Mouse (Mus musculus) hindbrain, embryonic 13.5 days (tissue): ENCODE measurements around the gene Ces4a. TPM values are rescaled to one million over a fixed set of nuclear protein-coding genes. Genes with fewer than 3 reads are reported as not detected.
"Not testable (repeated sequence)": the region's sequence is repeated elsewhere in the genome, so short reads cannot be mapped to it uniquely, and the experiment has no call there.

Source experiments
- ATAC-seq: fragments of 200-750 bp; cut with Nextera tagmentation; 2 replicates; pipeline ENCODE4 v1.8.0; 2017; ENCODE audit warnings: moderate TSS enrichment; ENCODE audit not compliant: low FRiP score
- H3K27ac ChIP-seq: fragments of 300-500 bp; sonication (generic); 2 replicates; pipeline ENCODE4 v1.5.1; 2015; ENCODE audit warnings: inconsistent platforms, mild to moderate bottlenecking, moderate library complexity
- H3K27me3 ChIP-seq: fragments of 300-500 bp; sonication (generic); 2 replicates; pipeline ENCODE4 v1.6.1; 2015; ENCODE audit warnings: mild to moderate bottlenecking, inconsistent platforms
- H3K36me3 ChIP-seq: fragments of 300-500 bp; sonication (generic); 2 replicates; pipeline ENCODE4 v1.6.1; 2015; ENCODE audit warnings: mild to moderate bottlenecking, inconsistent platforms
- H3K4me1 ChIP-seq: fragments of 300-500 bp; sonication (generic); replicated peaks from 2 replicates; pipeline ENCODE4 v1.6.1; 2015; ENCODE audit warnings: inconsistent platforms
- H3K4me2 ChIP-seq: fragments of 300-500 bp; sonication (generic); 2 replicates; pipeline ENCODE4 v1.6.1; 2015; ENCODE audit warnings: inconsistent platforms, mild to moderate bottlenecking, moderate library complexity
- H3K4me3 ChIP-seq: fragments of 300-500 bp; sonication (generic); 2 replicates; pipeline ENCODE4 v1.5.1; 2015; ENCODE audit warnings: mild to moderate bottlenecking, inconsistent platforms
- H3K9ac ChIP-seq: fragments of 300-500 bp; sonication (generic); 2 replicates; pipeline ENCODE4 v1.6.1; 2015; ENCODE audit warnings: mild to moderate bottlenecking, inconsistent platforms
- H3K9me3 ChIP-seq: fragments of 300-500 bp; sonication (generic); 2 replicates; pipeline ENCODE4 v1.6.1; 2016; ENCODE audit warnings: inconsistent platforms
- WGBS: fragments of 180-500 bp; shearing (Covaris S2); methylation state at CpG from one replicate; pipeline ENCODE4 v1.1.7; 2015; 5-methylcytosine and 5-hydroxymethylcytosine counted together
- polyA plus RNA-seq: library from polyadenylated mRNA; unstranded; fragments of >200 nt; fragmentation: Nextera tagmentation; extraction: Ambion mirVana; gene quantifications from 2 replicates; pipeline ENCODE4 v1.2.1, GENCODE M21; 2015

Ces4a gene
- polyA plus RNA-seq, 1 experiment from 2014 or later: not detected

DNA sequence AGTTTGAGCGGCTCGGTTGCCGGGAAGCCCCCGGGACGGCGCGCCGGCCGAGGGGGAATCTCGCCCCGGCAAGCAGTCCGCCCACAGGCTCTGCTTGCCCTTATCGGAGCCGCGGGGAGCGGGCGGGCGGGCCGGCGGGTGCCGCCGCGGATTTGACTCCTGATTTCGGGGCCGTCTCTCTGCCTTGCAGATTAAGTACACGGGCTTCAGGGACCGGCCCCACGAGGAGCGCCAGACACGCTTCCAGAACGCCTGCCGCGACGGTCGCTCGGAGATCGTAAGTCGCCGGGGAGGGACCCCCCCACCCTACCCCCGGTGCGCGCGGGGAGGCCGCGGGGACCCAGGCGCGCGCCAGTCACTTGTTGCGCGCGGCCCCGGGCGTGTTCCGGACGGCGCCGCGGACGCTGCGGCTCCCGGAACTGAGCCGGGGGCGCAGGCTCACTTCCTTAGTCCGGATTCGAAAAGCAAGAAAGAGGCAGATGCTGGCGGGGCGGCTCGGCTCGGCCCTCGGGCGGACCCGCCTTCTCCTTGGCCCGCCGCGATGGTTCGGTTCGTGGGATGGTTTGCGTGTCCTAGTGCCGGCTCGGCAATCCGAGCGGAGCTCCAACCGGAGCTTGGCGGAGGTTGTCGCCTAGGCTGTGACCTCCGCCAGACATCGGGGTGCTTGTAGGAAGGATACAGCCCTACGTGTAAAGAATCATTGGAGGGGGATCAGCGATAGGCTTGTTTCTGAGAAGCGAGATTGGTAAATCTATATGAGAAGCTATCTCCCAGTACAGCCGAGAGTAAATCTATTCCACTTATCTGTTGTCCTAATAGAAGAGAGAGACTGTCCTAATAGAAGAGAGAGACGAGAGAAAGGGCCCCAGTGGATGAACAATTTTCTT is 39.8 kb downstream of the Ces4a start:
- ATAC-seq: peak; percentile 63
- H3K9ac ChIP-seq: peak overlapping the region; percentile 88

GRCm38 (mm10) chr8:105172003-105172362 is 40.4 kb downstream of the Ces4a start:
- Histone ChIP-seq H3K4me1 (peaks cover 20% of the 10 kb centered on the region), H3K9me3 (no peaks in the 10 kb centered on the region), H3K27me3 (no peaks in the 10 kb centered on the region), H3K4me2 (peak overlapping the region; percentile 75), H3K27ac (peak overlapping the region; percentile 91; the same call in 1 of the 2 replicates), H3K9ac (peak overlapping the region; percentile 88), H3K36me3 (peaks cover 10% of the 10 kb centered on the region; the same call in 1 of the 2 replicates), H3K4me3 (peak overlapping the region; percentile 90)
- WGBS: 27% methylated on average over 6 of the region's 6 CpGs
- ATAC-seq: no peak

More for the DNA sequence above, 39.8 kb downstream of the Ces4a start:
- peaks cover 4% of the 10 kb centered on the region; the same call in 1 of the 2 replicates for H3K36me3 ChIP-seq
- peak overlapping the region; percentile 90 for H3K4me3 ChIP-seq
- WGBS: under 1% methylated on average over 88 of the region's 92 CpGs
- H3K27ac ChIP-seq: peak overlapping the region; percentile 91
- H3K9me3 ChIP-seq: no peaks in the 10 kb centered on the region
- H3K27me3 ChIP-seq: no peaks in the 10 kb centered on the region
- peaks cover 20% of the 10 kb centered on the region for H3K4me1 ChIP-seq
- H3K4me2 ChIP-seq: peak overlapping the region; percentile 75

- Histone ChIP-seq H3K36me3 (peaks cover 19% of the 10 kb centered on the region; the same call in 1 of the 2 replicates), H3K4me1 (peaks cover 17% of the 10 kb centered on the region)
- 97% methylated on average over 3 of the region's 3 CpGs for WGBS
- H3K9ac ChIP-seq, H3K4me3 ChIP-seq, ATAC-seq, H3K27ac ChIP-seq, H3K4me2 ChIP-seq, H3K27me3 ChIP-seq, H3K9me3 ChIP-seq: not testable (repeated sequence)
Observed at GRCm38 (mm10) chr8:105175287-105175686, 43.7 kb downstream of the Ces4a start.

- Histone ChIP-seq H3K4me3 (no peak overlapping the region), H3K36me3 (peaks cover 21% of the 10 kb centered on the region; the same call in 1 of the 2 replicates), H3K27ac (no peak overlapping the region), H3K9me3 (no peaks in the 10 kb centered on the region), H3K27me3 (no peaks in the 10 kb centered on the region), H3K4me2 (no peak overlapping the region), H3K4me1 (peaks cover 5% of the 10 kb centered on the region), H3K9ac (no peak overlapping the region)
- no peak for ATAC-seq
- WGBS: 84% methylated on average over 6 of the region's 6 CpGs
Observed at GRCm38 (mm10) chr8:105178211-105178800, 46.7 kb downstream of the Ces4a start.

DNA sequence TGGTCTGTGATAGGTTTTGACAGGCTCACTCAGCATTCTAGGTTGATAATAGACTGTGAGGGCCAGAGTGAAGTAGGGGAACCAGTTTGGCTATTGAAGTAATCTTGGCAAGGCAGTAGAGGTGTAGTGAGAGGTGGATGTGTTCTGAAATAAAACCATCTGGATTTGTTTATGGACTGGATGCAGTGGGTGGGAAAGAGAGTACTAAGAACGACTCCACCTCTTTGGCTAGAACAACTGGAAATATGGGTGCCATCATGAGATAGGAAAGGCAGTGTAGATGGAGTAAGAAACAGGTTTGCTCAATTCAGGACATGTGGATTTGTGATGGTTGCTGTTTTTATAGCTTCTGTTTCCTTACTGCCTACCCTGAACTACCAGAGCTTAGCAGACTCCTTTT is 50.6 kb downstream of the Ces4a start:
- Histone ChIP-seq H3K4me3 (no peak overlapping the region), H3K27ac (no peak overlapping the region), H3K9ac (no peak overlapping the region), H3K27me3 (no peaks in the 10 kb centered on the region), H3K4me2 (no peak overlapping the region), H3K4me1 (no peaks in the 10 kb centered on the region), H3K9me3 (no peaks in the 10 kb centered on the region), H3K36me3 (peaks cover 9% of the 10 kb centered on the region; the same call in 1 of the 2 replicates)
- ATAC-seq: no peak
- WGBS: 82% methylated on average over 1 of the region's 1 CpGs

GRCm38 (mm10) chr8:105186467-105187005 is 54.9 kb downstream of the Ces4a start:
- no peak overlapping the region for H3K4me3 ChIP-seq
- no peaks in the 10 kb centered on the region for H3K4me1 ChIP-seq
- 0 out of 2 replicates have a peak, but pooled peaks cover 2% of the 10 kb centered on the region for H3K36me3 ChIP-seq
- 54% methylated on average over 1 of the region's 1 CpGs for WGBS
- H3K9me3 ChIP-seq: no peaks in the 10 kb centered on the region
- no peak overlapping the region for H3K4me2 ChIP-seq
- no peaks in the 10 kb centered on the region for H3K27me3 ChIP-seq
- no peak for ATAC-seq
- H3K9ac ChIP-seq: no peak overlapping the region
- no peak overlapping the region for H3K27ac ChIP-seq

GRCm38 (mm10) chr8:105192182-105192581 is 60.6 kb downstream of the Ces4a start:
- WGBS: 94% methylated on average over 5 of the region's 5 CpGs
- H3K27me3 ChIP-seq: no peaks in the 10 kb centered on the region
- peaks cover 32% of the 10 kb centered on the region for H3K36me3 ChIP-seq
- no peak overlapping the region for H3K9ac ChIP-seq
- H3K4me3 ChIP-seq: no peak overlapping the region
- no peaks in the 10 kb centered on the region for H3K9me3 ChIP-seq
- no peak overlapping the region for H3K27ac ChIP-seq
- no peaks in the 10 kb centered on the region for H3K4me1 ChIP-seq
- ATAC-seq: no peak
- H3K4me2 ChIP-seq: no peak overlapping the region

Other genes with a start within 250 kb of the Ces4a start
- gene Ces2e, start 205.5 kb upstream of the Ces4a start, polyA plus RNA-seq: not detected in 2 replicates
- gene Ces2f, start 184.4 kb upstream of the Ces4a start, polyA plus RNA-seq: not detected in 2 replicates
- not detected in 2 replicates for gene Ces2g, start 170.1 kb upstream of the Ces4a start, polyA plus RNA-seq
- gene Ces2h, start 130.9 kb upstream of the Ces4a start, polyA plus RNA-seq: not detected in 2 replicates
- gene Ces3a, start 83.2 kb upstream of the Ces4a start, polyA plus RNA-seq: not detected in 2 replicates
- not detected in 2 replicates for gene Ces3b, start 48.0 kb upstream of the Ces4a start, polyA plus RNA-seq
- gene Cbfb, start 38.9 kb downstream of the Ces4a start, polyA plus RNA-seq: 33.0 and 35.6 TPM in 2 replicates
- 27.4 and 29.5 TPM in 2 replicates for gene D230025D16Rik, start 93.3 kb downstream of the Ces4a start, polyA plus RNA-seq
- 6.2 and 6.7 TPM in 2 replicates for gene B3gnt9, start 123.4 kb downstream of the Ces4a start, polyA plus RNA-seq
- 19.9 and 21.1 TPM in 2 replicates for gene Tradd, start 132.8 kb downstream of the Ces4a start, polyA plus RNA-seq
- gene Fbxl8, start 132.8 kb downstream of the Ces4a start, polyA plus RNA-seq: 1.1 and 1.2 TPM in 2 replicates
- gene Hsf4, start 138.0 kb downstream of the Ces4a start, polyA plus RNA-seq: 0.27 and 0.44 TPM in 2 replicates
- 3.9 and 4.5 TPM in 2 replicates for gene Nol3, start 144.3 kb downstream of the Ces4a start, polyA plus RNA-seq
- gene 4931428F04Rik, start 158.1 kb downstream of the Ces4a start, polyA plus RNA-seq: 114 and 119 TPM in 2 replicates
- 14.3 and 14.6 TPM in 2 replicates for gene Exoc3l, start 164.3 kb downstream of the Ces4a start, polyA plus RNA-seq
- 45.6 and 47.0 TPM in 2 replicates for gene E2f4, start 165.9 kb downstream of the Ces4a start, polyA plus RNA-seq
- 1.5 and 1.6 TPM in 2 replicates for gene Elmo3, start 173.8 kb downstream of the Ces4a start, polyA plus RNA-seq
- gene Lrrc29, start 194.5 kb downstream of the Ces4a start, polyA plus RNA-seq: 0.82 and 1.4 TPM in 2 replicates
- gene Tmem208, start 194.6 kb downstream of the Ces4a start, polyA plus RNA-seq: 133 and 136 TPM in 2 replicates
- gene Fhod1, start 216.2 kb downstream of the Ces4a start, polyA plus RNA-seq: 0.74 and 0.76 TPM in 2 replicates
- gene Slc9a5, start 217.0 kb downstream of the Ces4a start, polyA plus RNA-seq: 7.3 and 7.4 TPM in 2 replicates
- 1.6 and 1.9 TPM in 2 replicates for gene Plekhg4, start 241.5 kb downstream of the Ces4a start, polyA plus RNA-seq